Mouse (Mus musculus) CD8-positive naive resting alpha-beta T cell, adult 2 months (primary cell): Measurements from ENCODE around the gene Zfp385b.

Experiments used
- DNase-seq, 2 experiments: peaks; one replicate each; pipeline ENCODE4 v3.0.0; 2022; ENCODE audit warnings: low read depth in 2 of 2, low spot score in 2 of 2

Gene Zfp385b

GRCm38 (mm10) chr2:77819539-77819938 lies at the start of gene Zfp385b:
Zfp385b (minus strand) TSS chr2:77819639.
- no peak for DNase-seq

GRCm38 (mm10) chr2:77863934-77864333 lies 44.5 kb upstream of the Zfp385b start:
- DNase-seq: no peak

- DNase-seq: no peak
Measured at GRCm38 (mm10) chr2:77863522-77863921, 44.1 kb upstream of the Zfp385b start.

DNA sequence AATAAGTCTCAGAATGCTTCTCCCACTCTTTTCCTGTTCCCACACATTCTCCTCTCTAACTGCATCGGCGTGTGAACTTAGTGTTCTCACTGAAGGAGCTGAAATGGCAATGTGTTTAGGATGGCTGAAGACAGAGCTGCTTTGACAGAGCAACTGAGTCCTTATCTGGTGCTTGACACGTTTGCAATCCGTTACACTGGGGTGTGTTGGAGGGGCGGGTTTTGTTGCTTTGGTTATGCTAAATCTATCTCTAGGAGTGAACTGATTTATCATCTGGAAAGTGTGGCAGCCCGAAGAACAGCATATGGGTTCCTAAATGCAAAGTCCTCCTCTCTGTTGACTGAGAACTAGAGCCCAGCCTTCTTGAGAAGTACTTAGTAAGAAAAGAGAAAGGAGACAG lies 22.0 kb upstream of the Zfp385b start:
- DNase-seq: no peak

- DNase-seq: no peak
Measured at GRCm38 (mm10) chr2:77839587-77839986, 20.1 kb upstream of the Zfp385b start.

- DNase-seq: no peak
Measured at GRCm38 (mm10) chr2:77838688-77839087, 19.2 kb upstream of the Zfp385b start.

DNA sequence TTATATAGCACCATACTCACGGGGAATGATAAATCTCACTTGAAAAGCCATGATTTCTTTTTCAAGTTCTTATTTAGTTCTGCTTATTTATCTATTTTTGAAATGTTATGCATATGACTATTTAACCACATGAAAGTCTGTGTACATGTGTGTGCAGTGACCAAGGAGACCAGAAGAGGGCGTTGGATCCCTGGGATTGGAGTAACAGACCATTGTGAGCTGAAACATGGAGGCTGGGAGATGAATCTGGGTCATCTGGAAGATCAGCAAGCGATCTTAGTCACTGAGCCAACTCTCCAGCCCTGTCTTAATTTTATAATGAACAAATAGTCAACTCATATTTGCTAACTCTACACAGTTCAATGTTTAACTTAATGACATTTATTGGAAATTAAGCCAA lies 16.3 kb upstream of the Zfp385b start:
- DNase-seq: no peak

GRCm38 (mm10) chr2:77826133-77826828 lies 6.8 kb upstream of the Zfp385b start:
- no peak for DNase-seq

DNA sequence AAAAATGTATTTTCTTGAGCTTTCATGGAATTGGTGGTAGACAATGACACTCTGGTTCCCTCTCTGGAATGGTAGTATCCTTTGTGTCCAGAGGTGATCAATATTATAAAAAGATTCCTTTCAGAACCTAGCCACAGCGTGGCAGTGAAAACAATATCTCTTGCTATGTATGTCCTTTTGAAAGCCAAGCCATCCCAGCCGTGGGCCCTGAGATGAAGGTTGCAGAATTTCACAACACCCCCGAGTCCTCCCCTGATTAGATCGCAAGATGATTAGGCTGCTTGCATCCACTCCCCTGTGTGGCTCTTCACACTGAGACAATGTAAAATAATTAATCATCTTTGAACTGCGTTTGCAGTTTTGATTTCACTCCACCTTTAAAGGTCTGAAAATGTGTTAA lies 3.6 kb upstream of the Zfp385b start:
- DNase-seq: no peak

DNA sequence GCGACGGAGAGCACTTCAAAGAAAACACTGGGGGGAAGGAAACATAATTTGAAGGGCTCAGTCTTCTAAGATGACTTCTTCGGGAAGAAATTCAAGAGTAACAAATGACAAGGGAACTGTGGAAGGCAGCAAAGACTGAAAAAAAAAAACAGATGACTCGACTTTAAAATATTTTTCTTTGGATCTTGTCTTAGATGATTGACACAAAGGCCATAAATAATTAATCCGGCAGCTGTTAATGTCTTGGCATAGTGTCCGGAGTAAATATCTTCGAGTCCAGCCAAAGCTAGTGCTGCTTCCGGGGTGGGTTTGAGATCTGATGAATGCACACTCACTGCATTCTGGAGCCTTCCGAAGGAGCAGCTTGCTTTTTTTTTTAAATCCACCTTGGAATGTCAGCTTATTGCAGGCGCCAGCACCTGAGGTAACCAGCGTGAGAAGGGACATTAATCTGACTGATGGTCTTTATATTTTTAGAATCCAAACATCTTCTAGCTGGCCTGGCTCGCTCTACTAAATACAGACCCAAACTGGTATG lies 2.0 kb downstream of the Zfp385b start:
- DNase-seq: no peak

- no peak for DNase-seq
Measured at GRCm38 (mm10) chr2:77816413-77817314, 2.8 kb downstream of the Zfp385b start.

DNA sequence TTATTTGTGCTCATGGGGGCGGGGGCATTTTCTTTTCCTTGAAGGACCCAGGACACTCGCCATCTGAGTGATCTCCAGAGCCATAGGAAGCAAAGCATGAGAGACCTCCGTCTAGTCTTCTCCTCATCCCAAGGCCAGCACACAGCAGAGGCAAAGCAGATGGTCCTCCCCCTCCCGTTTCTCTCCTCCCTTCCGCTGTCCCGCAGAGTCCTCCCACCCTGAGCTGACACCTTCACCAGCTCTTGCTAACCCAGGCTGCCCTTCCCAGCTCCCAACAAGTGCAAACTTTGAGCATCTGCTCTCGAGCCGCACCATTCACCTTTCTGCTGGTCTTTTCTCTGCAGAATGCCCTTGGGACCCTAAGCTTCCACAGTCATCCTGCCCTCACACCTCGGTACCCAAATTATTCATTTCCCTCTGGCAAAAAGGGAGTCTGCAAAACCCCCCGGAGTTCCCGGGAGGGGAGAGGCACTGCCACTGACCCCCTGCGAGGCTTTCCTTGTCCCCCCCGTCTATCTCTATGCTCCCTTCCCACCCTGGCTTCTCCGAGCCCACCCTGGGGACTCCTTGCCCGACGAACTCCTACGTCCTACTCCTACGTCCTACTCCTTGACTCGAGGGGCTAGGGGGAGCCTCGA lies 3.5 kb downstream of the Zfp385b start:
- no peak for DNase-seq

DNA sequence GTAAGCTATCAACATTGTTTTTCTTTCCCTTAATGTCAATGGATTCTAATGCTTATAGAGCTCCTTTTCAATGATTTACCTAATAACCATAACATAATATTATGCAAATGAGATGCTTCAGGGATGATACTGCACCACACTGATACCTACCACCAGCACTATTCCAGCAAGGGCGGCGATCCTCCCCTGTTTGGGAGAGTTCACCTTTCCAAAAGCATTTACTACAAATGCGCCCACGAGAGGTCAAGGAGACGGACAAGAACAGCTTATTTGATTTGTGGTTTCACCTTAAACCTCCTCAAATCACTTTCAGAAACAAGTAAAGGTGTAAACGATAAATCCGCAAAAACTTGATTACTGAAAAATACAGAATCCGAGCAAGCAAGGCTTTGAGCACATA lies 4.5 kb downstream of the Zfp385b start:
- no peak for DNase-seq

DNA sequence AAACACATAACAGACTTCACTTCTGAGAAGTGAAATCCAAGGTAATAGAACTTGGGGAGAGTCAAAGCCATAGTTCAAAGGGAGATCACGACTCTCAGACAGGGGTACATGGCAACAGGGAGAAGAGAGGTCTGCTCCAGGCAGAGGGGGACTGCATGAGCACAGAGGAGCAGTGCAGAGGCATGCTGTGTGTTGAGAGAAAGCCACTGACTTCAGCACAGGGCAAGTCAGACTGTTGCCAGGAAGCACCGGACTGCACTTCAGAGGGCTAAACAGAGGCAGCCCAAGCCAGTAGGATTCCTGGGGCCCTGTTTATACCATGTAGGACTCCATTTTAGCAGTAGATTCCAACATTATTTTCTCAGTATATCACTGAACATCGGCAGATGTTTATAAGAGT lies 6.4 kb downstream of the Zfp385b start:
- no peak for DNase-seq

GRCm38 (mm10) chr2:77810748-77811147 lies 8.7 kb downstream of the Zfp385b start:
- DNase-seq: no peak

DNA sequence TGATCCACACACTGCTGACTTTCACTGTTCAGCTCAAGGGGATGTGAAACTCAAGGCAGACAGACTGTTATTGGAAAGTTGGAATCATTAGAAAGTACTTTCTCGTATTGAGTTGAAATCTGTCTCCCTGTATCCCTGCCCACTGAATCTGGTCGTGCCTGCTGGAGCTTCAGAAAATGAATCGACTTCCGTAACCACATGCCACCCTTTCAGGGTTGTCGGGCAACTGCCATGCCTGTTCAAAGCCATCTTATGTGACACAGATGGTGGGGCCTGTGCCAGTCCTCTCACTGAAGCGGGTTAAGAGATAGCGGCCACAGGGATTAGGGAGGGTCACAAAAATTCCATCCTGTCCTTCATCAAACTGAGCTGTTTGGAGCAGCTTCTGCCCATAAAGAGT lies 14.7 kb downstream of the Zfp385b start:
- DNase-seq: no peak

- DNase-seq: no peak
Measured at GRCm38 (mm10) chr2:77802291-77802690, 17.1 kb downstream of the Zfp385b start.

DNA sequence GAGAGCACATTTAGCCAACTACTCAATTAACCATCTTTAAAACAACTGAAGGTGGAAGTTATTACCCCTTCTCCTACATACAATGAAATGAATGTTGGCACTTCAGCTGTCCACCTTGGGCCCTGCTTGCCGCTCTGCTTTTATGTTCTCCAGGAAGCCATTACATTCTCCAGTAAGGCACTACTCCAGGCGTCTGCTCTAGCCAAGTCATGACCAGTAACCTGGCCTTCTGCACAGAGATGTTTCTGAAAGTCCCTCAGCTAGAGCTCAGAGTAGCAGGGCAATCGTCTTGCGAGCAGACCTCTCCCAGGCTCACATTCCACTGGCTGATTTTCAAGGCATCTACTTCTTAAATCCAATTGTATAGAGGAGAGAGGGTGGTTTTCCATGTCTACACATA lies 18.0 kb downstream of the Zfp385b start:
- DNase-seq: no peak

GRCm38 (mm10) chr2:77801009-77801408 lies 18.4 kb downstream of the Zfp385b start:
- DNase-seq: no peak

DNA sequence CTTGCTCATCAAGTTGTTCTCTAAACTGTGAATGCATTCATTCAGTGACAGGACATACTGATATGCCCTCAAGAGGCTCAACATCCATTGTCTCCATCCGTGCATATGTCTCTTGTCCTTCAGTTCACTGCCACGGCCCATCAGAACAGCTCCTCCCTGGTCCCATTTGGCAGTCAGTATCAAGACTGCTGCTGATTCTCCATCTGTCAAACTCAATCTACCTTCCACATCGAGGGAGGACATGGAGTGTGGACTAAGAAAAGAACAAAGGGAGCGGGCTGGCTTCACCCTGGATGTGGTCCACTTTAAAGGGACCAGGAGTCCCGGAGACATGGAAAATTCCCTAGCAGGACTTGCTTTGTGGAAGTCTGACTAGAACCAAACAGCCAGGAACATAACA lies 22.2 kb downstream of the Zfp385b start:
- DNase-seq: no peak

- no peak for DNase-seq
Measured at GRCm38 (mm10) chr2:77795859-77796552, 23.4 kb downstream of the Zfp385b start.
